Mouse (Mus musculus): ENCODE measurements around the gene Prkacb.

Gene Prkacb

GRCm38 (mm10) chr3:146812901-146813393 is at the start of gene Prkacb:
Gene Prkacb, minus strand, starts transcription at chr3:146812990.
- DNase-seq (ENCODE audit: extremely low spot score, low spot score) = peak; percentile 93

- DNase-seq (ENCODE audit: extremely low spot score, low spot score) = no peak
These were observed 47.5 kb upstream of the Prkacb start for GRCm38 (mm10) chr3:146860308-146860707.

GRCm38 (mm10) chr3:146857373-146857772 is 44.6 kb upstream of the Prkacb start:
- DNase-seq (ENCODE audit: extremely low spot score, low spot score) = no peak

- no peak for DNase-seq (ENCODE audit: extremely low spot score, low spot score)
These were observed 41.8 kb upstream of the Prkacb start for GRCm38 (mm10) chr3:146854473-146855087.

GRCm38 (mm10) chr3:146851966-146852891 is 39.4 kb upstream of the Prkacb start, which contains the start of gene Ttll7:
Gene Ttll7, plus strand, starts transcription at chr3:146852367.
- peak; percentile 87 for DNase-seq (ENCODE audit: extremely low spot score, low spot score)

GRCm38 (mm10) chr3:146849360-146849759 is 36.6 kb upstream of the Prkacb start:
- DNase-seq (ENCODE audit: extremely low spot score, low spot score) = no peak

GRCm38 (mm10) chr3:146848112-146848511 is 35.3 kb upstream of the Prkacb start:
- no peak for DNase-seq (ENCODE audit: extremely low spot score, low spot score)

GRCm38 (mm10) chr3:146846237-146846636 is 33.4 kb upstream of the Prkacb start:
- DNase-seq (ENCODE audit: extremely low spot score, low spot score) = no peak

GRCm38 (mm10) chr3:146843470-146843869 is 30.7 kb upstream of the Prkacb start:
- no peak for DNase-seq (ENCODE audit: extremely low spot score, low spot score)

GRCm38 (mm10) chr3:146842766-146843165 is 30.0 kb upstream of the Prkacb start:
- no peak for DNase-seq (ENCODE audit: extremely low spot score, low spot score)

GRCm38 (mm10) chr3:146820718-146821117 is 7.9 kb upstream of the Prkacb start:
- no peak for DNase-seq (ENCODE audit: extremely low spot score, low spot score)

GRCm38 (mm10) chr3:146813624-146814023 is 834 bp upstream of the Prkacb start:
- no peak for DNase-seq (ENCODE audit: extremely low spot score, low spot score)

- no peak for DNase-seq (ENCODE audit: extremely low spot score, low spot score)
These were observed 530 bp downstream of the Prkacb start for GRCm38 (mm10) chr3:146812041-146812878.

GRCm38 (mm10) chr3:146793554-146794257 is 19.1 kb downstream of the Prkacb start:
- DNase-seq (ENCODE audit: extremely low spot score, low spot score) = no peak

- DNase-seq (ENCODE audit: extremely low spot score, low spot score) = no peak
These were observed 20.5 kb downstream of the Prkacb start for GRCm38 (mm10) chr3:146792144-146792748.

GRCm38 (mm10) chr3:146784233-146784632 is 28.6 kb downstream of the Prkacb start:
- DNase-seq (ENCODE audit: extremely low spot score, low spot score) = no peak

- no peak for DNase-seq (ENCODE audit: extremely low spot score, low spot score)
These were observed 29.1 kb downstream of the Prkacb start for GRCm38 (mm10) chr3:146783645-146784225.

- no peak for DNase-seq (ENCODE audit: extremely low spot score, low spot score)
These were observed 30.2 kb downstream of the Prkacb start for GRCm38 (mm10) chr3:146782548-146782947.

- DNase-seq (ENCODE audit: extremely low spot score, low spot score) = no peak
These were observed 31.7 kb downstream of the Prkacb start for GRCm38 (mm10) chr3:146781131-146781530.

- no peak for DNase-seq (ENCODE audit: extremely low spot score, low spot score)
These were observed 32.5 kb downstream of the Prkacb start for GRCm38 (mm10) chr3:146780241-146780640.

All from neural tube, embryonic 10.5 days (tissue).